Mouse (Mus musculus): ENCODE results near the gene Pkp1. TPM values are rescaled to one million over a fixed set of nuclear protein-coding genes. Genes with fewer than 3 reads are reported as not detected.

The Pkp1 gene
- polyA plus RNA-seq, 1 experiment = 0.90 TPM

- Histone ChIP-seq H3K4me1 (ENCODE audit: control insufficient read depth, insufficient read depth, low read length) (peaks cover 12% of the 10 kb centered on the region; the same call in 1 of the 2 replicates), H3K4me3 (ENCODE audit: insufficient read depth, low read length) (no peak overlapping the region), H3K27ac (ENCODE audit: insufficient read depth, low read length) (peak overlapping the region; percentile 49)
- TF ChIP-seq POLR2A (IDR thresholded peaks at IDR 0.05; ENCODE audit: low read depth, low read length) (no peak), CTCF (IDR thresholded peaks at IDR 0.05; ENCODE audit: borderline replicate concordance, insufficient read depth, low read length) (no peak)
Measured at GRCm38 (mm10) chr1:135862561-135862960, 56.4 kb downstream of the Pkp1 start.

- peaks cover 12% of the 10 kb centered on the region; the same call in 1 of the 2 replicates for H3K4me1 ChIP-seq (ENCODE audit: control insufficient read depth, insufficient read depth, low read length)
- no peak overlapping the region for H3K4me3 ChIP-seq (ENCODE audit: insufficient read depth, low read length)
- TF ChIP-seq POLR2A (IDR thresholded peaks at IDR 0.05; ENCODE audit: low read depth, low read length) (no peak), CTCF (IDR thresholded peaks at IDR 0.05; ENCODE audit: borderline replicate concordance, insufficient read depth, low read length) (no peak)
- H3K27ac ChIP-seq (ENCODE audit: insufficient read depth, low read length) = peak overlapping the region; percentile 30
Measured at GRCm38 (mm10) chr1:135861980-135862552, 56.9 kb downstream of the Pkp1 start.

- no peak for TF ChIP-seq CTCF (IDR thresholded peaks at IDR 0.05; ENCODE audit: borderline replicate concordance, insufficient read depth, low read length)
- TF ChIP-seq POLR2A (IDR thresholded peaks at IDR 0.05; ENCODE audit: low read depth, low read length) = no peak
- H3K4me3 ChIP-seq (ENCODE audit: insufficient read depth, low read length) = no peak overlapping the region
- H3K27ac ChIP-seq (ENCODE audit: insufficient read depth, low read length) = no peak overlapping the region; the same call in 1 of the 2 replicates
- H3K4me1 ChIP-seq (ENCODE audit: control insufficient read depth, insufficient read depth, low read length) = peaks cover 12% of the 10 kb centered on the region; the same call in 1 of the 2 replicates
Measured at GRCm38 (mm10) chr1:135861091-135861490, 57.9 kb downstream of the Pkp1 start.

GRCm38 (mm10) chr1:135858533-135858932 lies 60.5 kb downstream of the Pkp1 start:
- TF ChIP-seq CTCF (IDR thresholded peaks at IDR 0.05; ENCODE audit: borderline replicate concordance, insufficient read depth, low read length) = no peak

GRCm38 (mm10) chr1:135857137-135857775 lies 61.8 kb downstream of the Pkp1 start:
- Histone ChIP-seq H3K27ac (ENCODE audit: insufficient read depth, low read length) (no peak overlapping the region), H3K4me3 (ENCODE audit: insufficient read depth, low read length) (no peak overlapping the region), H3K4me1 (ENCODE audit: control insufficient read depth, insufficient read depth, low read length) (peaks cover 10% of the 10 kb centered on the region; the same call in 1 of the 2 replicates)
- TF ChIP-seq POLR2A (IDR thresholded peaks at IDR 0.05; ENCODE audit: low read depth, low read length) (no peak), CTCF (IDR thresholded peaks at IDR 0.05; ENCODE audit: borderline replicate concordance, insufficient read depth, low read length) (no peak)

More at GRCm38 (mm10) chr1:135858533-135858932, 60.5 kb downstream of the Pkp1 start:
- Histone ChIP-seq H3K27ac (ENCODE audit: insufficient read depth, low read length) (no peak overlapping the region), H3K4me3 (ENCODE audit: insufficient read depth, low read length) (no peak overlapping the region), H3K4me1 (ENCODE audit: control insufficient read depth, insufficient read depth, low read length) (peaks cover 12% of the 10 kb centered on the region; the same call in 1 of the 2 replicates)

- TF ChIP-seq POLR2A (IDR thresholded peaks at IDR 0.05; ENCODE audit: low read depth, low read length) (no peak), CTCF (IDR thresholded peaks at IDR 0.05; ENCODE audit: borderline replicate concordance, insufficient read depth, low read length) (no peak)
- peaks cover 7% of the 10 kb centered on the region; the same call in 1 of the 2 replicates for H3K4me1 ChIP-seq (ENCODE audit: control insufficient read depth, insufficient read depth, low read length)
- H3K27ac ChIP-seq (ENCODE audit: insufficient read depth, low read length) = no peak overlapping the region
- no peak overlapping the region for H3K4me3 ChIP-seq (ENCODE audit: insufficient read depth, low read length)
Measured at GRCm38 (mm10) chr1:135856070-135856469, 62.9 kb downstream of the Pkp1 start.

- TF ChIP-seq CTCF (IDR thresholded peaks at IDR 0.05; ENCODE audit: borderline replicate concordance, insufficient read depth, low read length) (no peak), POLR2A (IDR thresholded peaks at IDR 0.05; ENCODE audit: low read depth, low read length) (no peak)
- Histone ChIP-seq H3K4me1 (ENCODE audit: control insufficient read depth, insufficient read depth, low read length) (peaks cover 7% of the 10 kb centered on the region; the same call in 1 of the 2 replicates), H3K4me3 (ENCODE audit: insufficient read depth, low read length) (no peak overlapping the region), H3K27ac (ENCODE audit: insufficient read depth, low read length) (no peak overlapping the region)
Measured at GRCm38 (mm10) chr1:135855344-135855687, 63.7 kb downstream of the Pkp1 start.

GRCm38 (mm10) chr1:135854591-135855343 lies 64.2 kb downstream of the Pkp1 start:
- Histone ChIP-seq H3K4me3 (ENCODE audit: insufficient read depth, low read length) (no peak overlapping the region), H3K4me1 (ENCODE audit: control insufficient read depth, insufficient read depth, low read length) (peaks cover 7% of the 10 kb centered on the region; the same call in 1 of the 2 replicates), H3K27ac (ENCODE audit: insufficient read depth, low read length) (no peak overlapping the region)
- no peak for TF ChIP-seq POLR2A (IDR thresholded peaks at IDR 0.05; ENCODE audit: low read depth, low read length)
- no peak for TF ChIP-seq CTCF (IDR thresholded peaks at IDR 0.05; ENCODE audit: borderline replicate concordance, insufficient read depth, low read length)

- Histone ChIP-seq H3K4me3 (ENCODE audit: insufficient read depth, low read length) (no peak overlapping the region), H3K27ac (ENCODE audit: insufficient read depth, low read length) (no peak overlapping the region), H3K4me1 (ENCODE audit: control insufficient read depth, insufficient read depth, low read length) (peaks cover 7% of the 10 kb centered on the region; the same call in 1 of the 2 replicates)
- TF ChIP-seq POLR2A (IDR thresholded peaks at IDR 0.05; ENCODE audit: low read depth, low read length) (no peak), CTCF (IDR thresholded peaks at IDR 0.05; ENCODE audit: borderline replicate concordance, insufficient read depth, low read length) (no peak)
Measured at GRCm38 (mm10) chr1:135853200-135853599, 65.8 kb downstream of the Pkp1 start.
